Mouse (Mus musculus) stomach, embryonic 16.5 days (tissue): ENCODE data around the gene Dach1. TPM values are rescaled to one million over a fixed set of nuclear protein-coding genes. Genes with fewer than 3 reads are reported as not detected.

Experiments used
- ATAC-seq: fragments of 200-750 bp; cut with Nextera tagmentation; 2 replicates; pipeline ENCODE4 v1.8.0; 2017; ENCODE audit warnings: moderate number of reproducible peaks, moderate TSS enrichment; ENCODE audit not compliant: insufficient read depth, low FRiP score
- H3K27ac ChIP-seq: fragments of 300-500 bp; sonication (generic); 2 replicates; pipeline ENCODE4 v1.5.1; 2014; ENCODE audit warnings: low read length
- H3K27me3 ChIP-seq: fragments of 300-500 bp; sonication (generic); 2 replicates; pipeline ENCODE4 v1.6.1; 2014; ENCODE audit warnings: low read length, control low read depth, mixed read lengths; ENCODE audit not compliant: control insufficient read depth, insufficient read depth
- H3K36me3 ChIP-seq: fragments of 300-500 bp; sonication (generic); 2 replicates; pipeline ENCODE4 v1.6.1; 2014; ENCODE audit warnings: low read length; ENCODE audit not compliant: control insufficient read depth, insufficient read depth
- H3K4me1 ChIP-seq: fragments of 300-500 bp; sonication (generic); 2 replicates; pipeline ENCODE4 v1.6.1; 2014; ENCODE audit warnings: low read length, control low read depth, mixed read lengths; ENCODE audit not compliant: control insufficient read depth, insufficient read depth
- H3K4me2 ChIP-seq: fragments of 300-500 bp; sonication (generic); 2 replicates; pipeline ENCODE4 v1.6.1; 2014; ENCODE audit warnings: low read depth, low read length, mixed read lengths
- H3K4me3 ChIP-seq: fragments of 300-500 bp; sonication (generic); replicated peaks from 2 replicates; pipeline ENCODE4 v1.5.1; 2014; ENCODE audit warnings: mild to moderate bottlenecking, low read length
- H3K9ac ChIP-seq: fragments of 300-500 bp; sonication (generic); 2 replicates; pipeline ENCODE4 v1.6.1; 2014; ENCODE audit warnings: low read length
- H3K9me3 ChIP-seq: fragments of 300-500 bp; sonication (generic); replicated peaks from 2 replicates; pipeline ENCODE4 v1.6.1; 2016; ENCODE audit warnings: low read length, control low read depth; ENCODE audit not compliant: control insufficient read depth
- WGBS: fragments of 180-500 bp; shearing (Covaris S2); extraction: QIAGEN DNeasy Blood & Tissue Kit; methylation state at CpG from one replicate; pipeline ENCODE4 v1.1.7; 2014; 5-methylcytosine and 5-hydroxymethylcytosine counted together
- polyA plus RNA-seq: library from polyadenylated mRNA; unstranded; fragments of >200 nt; fragmentation: Nextera tagmentation; extraction: Ambion mirVana; gene quantifications from 2 replicates; pipeline ENCODE4 v1.2.1, GENCODE M21; 2015

Gene Dach1
- polyA plus RNA-seq, 1 experiment from 2014 or later = 3.7 TPM

- ATAC-seq = no peak
- 26% methylated on average over 4 of the region's 4 CpGs for WGBS
Measured at GRCm38 (mm10) chr14:98071877-98072276, 97.7 kb downstream of the Dach1 start.

GRCm38 (mm10) chr14:98067273-98067905 is 102.2 kb downstream of the Dach1 start:
- WGBS = 69% methylated on average over 4 of the region's 4 CpGs
- H3K27ac ChIP-seq = no peak overlapping the region
- no peak for ATAC-seq

More at GRCm38 (mm10) chr14:98071877-98072276, 97.7 kb downstream of the Dach1 start:
- Histone ChIP-seq H3K36me3 (no peaks in the 10 kb centered on the region), H3K9ac (no peak overlapping the region), H3K4me2 (no peak overlapping the region), H3K4me1 (peaks cover 6% of the 10 kb centered on the region; the same call in 1 of the 2 replicates), H3K4me3 (no peak overlapping the region), H3K27ac (no peak overlapping the region), H3K27me3 (no peaks in the 10 kb centered on the region), H3K9me3 (no peaks in the 10 kb centered on the region)

DNA sequence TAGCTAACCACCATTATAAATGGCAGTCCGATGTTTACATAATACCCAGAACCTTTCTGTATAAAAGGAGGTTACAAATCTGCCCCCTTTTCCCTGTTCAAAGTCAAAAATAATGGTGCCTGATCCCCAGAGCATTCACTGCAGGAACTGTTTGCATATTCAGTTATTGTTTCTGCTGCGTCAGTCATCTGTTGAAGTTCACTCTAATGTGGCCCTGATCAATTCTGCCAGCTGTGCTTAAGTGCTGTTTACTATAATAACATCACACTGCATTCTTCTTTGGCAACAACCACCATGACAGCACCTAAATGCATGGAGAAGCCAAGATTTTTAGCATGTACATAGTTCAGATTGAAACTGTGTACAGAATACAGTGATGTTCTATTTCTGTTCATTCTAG is 105.4 kb downstream of the Dach1 start:
- Histone ChIP-seq H3K27ac (no peak overlapping the region), H3K36me3 (no peaks in the 10 kb centered on the region), H3K4me1 (0 out of 2 replicates have a peak, but pooled peaks cover 3% of the 10 kb centered on the region), H3K9me3 (no peaks in the 10 kb centered on the region), H3K4me3 (no peak overlapping the region), H3K9ac (no peak overlapping the region), H3K27me3 (no peaks in the 10 kb centered on the region), H3K4me2 (no peak overlapping the region)
- no peak for ATAC-seq
- WGBS = 47% methylated on average over 2 of the region's 2 CpGs

More at GRCm38 (mm10) chr14:98067273-98067905, 102.2 kb downstream of the Dach1 start:
- Histone ChIP-seq H3K4me3 (no peak overlapping the region), H3K9me3 (no peaks in the 10 kb centered on the region), H3K36me3 (no peaks in the 10 kb centered on the region), H3K4me2 (no peak overlapping the region), H3K9ac (no peak overlapping the region), H3K4me1 (0 out of 2 replicates have a peak, but pooled peaks cover 3% of the 10 kb centered on the region), H3K27me3 (no peaks in the 10 kb centered on the region)

GRCm38 (mm10) chr14:98049329-98049728 is 120.2 kb downstream of the Dach1 start:
- Histone ChIP-seq H3K27me3 (no peaks in the 10 kb centered on the region), H3K4me2 (no peak overlapping the region), H3K9ac (no peak overlapping the region), H3K9me3 (no peaks in the 10 kb centered on the region), H3K4me1 (no peaks in the 10 kb centered on the region), H3K4me3 (no peak overlapping the region), H3K36me3 (no peaks in the 10 kb centered on the region), H3K27ac (no peak overlapping the region)
- WGBS = 52% methylated on average over 2 of the region's 2 CpGs
- no peak for ATAC-seq

DNA sequence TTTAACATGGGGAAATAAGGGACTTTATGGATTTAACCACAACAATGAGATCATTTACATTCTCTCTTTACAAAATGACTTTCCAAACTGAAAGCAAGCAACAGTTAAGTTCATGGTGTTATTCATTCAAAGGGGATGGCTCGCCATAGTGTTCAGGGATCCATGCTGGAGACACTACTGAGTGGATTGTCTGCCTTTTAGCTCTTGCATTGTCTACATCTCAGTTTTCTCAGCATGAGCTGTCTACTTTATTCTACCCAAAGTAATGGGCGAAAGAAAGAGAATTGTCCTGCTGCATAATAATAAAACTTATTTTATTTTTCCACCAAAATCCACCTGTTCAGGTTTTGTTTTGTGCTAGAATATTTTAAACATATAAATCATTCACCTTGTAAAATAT is 121.2 kb downstream of the Dach1 start:
- H3K27me3 ChIP-seq = no peaks in the 10 kb centered on the region
- no peak overlapping the region for H3K4me3 ChIP-seq
- no peak overlapping the region for H3K27ac ChIP-seq
- no peak for ATAC-seq
- H3K4me1 ChIP-seq = no peaks in the 10 kb centered on the region
- no peak overlapping the region for H3K4me2 ChIP-seq
- 76% methylated on average over 2 of the region's 2 CpGs for WGBS
- H3K9ac ChIP-seq = no peak overlapping the region
- H3K36me3 ChIP-seq = no peaks in the 10 kb centered on the region
- H3K9me3 ChIP-seq = no peaks in the 10 kb centered on the region

- 79% methylated on average over 3 of the region's 3 CpGs for WGBS
- Histone ChIP-seq H3K4me1 (no peaks in the 10 kb centered on the region), H3K4me3 (no peak overlapping the region), H3K9ac (no peak overlapping the region), H3K36me3 (no peaks in the 10 kb centered on the region), H3K27ac (no peak overlapping the region), H3K4me2 (no peak overlapping the region), H3K9me3 (no peaks in the 10 kb centered on the region), H3K27me3 (no peaks in the 10 kb centered on the region)
- no peak for ATAC-seq
Measured at GRCm38 (mm10) chr14:98047670-98048069, 121.9 kb downstream of the Dach1 start.

DNA sequence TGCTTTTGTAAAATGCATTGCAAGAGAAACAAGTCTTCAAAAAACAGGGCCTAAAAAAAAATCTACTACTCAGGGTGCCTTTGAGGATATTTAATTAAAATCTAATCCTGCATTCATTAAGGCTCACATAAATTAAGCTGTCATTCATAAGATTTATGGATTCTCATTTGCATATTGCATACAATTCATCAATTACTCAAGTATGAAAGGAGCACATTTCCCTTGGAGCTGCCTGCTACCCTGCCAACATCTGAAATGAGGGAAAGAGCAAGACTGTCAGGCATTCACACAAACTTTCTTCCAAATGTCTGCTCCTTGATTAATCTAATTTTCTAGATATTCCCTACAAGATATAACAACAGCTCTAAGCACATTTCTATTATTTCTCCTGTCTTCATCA is 122.6 kb downstream of the Dach1 start:
- H3K27me3 ChIP-seq = no peaks in the 10 kb centered on the region
- no peak overlapping the region for H3K27ac ChIP-seq
- no peaks in the 10 kb centered on the region for H3K9me3 ChIP-seq
- no peaks in the 10 kb centered on the region for H3K36me3 ChIP-seq
- H3K4me1 ChIP-seq = no peaks in the 10 kb centered on the region
- no peak overlapping the region for H3K4me3 ChIP-seq
- ATAC-seq = no peak
- H3K4me2 ChIP-seq = no peak overlapping the region
- H3K9ac ChIP-seq = no peak overlapping the region

DNA sequence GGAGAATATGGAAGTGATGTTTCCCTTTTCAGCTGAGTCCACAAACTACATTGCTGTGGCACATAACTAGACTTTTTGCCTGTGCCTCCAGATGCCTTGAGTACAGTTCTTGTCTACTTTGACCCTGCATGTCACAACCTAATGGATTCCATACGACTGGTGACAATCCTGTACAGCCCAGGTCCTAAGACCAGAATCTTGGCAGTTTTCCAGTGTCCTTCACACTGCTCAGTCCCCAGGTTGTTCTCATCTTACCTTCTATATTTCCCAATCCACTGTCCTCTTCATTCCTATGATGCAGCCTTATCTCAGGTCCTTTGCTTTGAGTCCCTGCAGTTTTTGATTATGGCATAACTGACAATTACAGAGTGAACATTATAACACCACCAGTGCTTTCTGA is 131.0 kb downstream of the Dach1 start:
- Histone ChIP-seq H3K9me3 (no peaks in the 10 kb centered on the region), H3K27me3 (no peaks in the 10 kb centered on the region), H3K27ac (no peak overlapping the region), H3K36me3 (no peaks in the 10 kb centered on the region), H3K4me3 (no peak overlapping the region), H3K4me2 (no peak overlapping the region), H3K9ac (no peak overlapping the region), H3K4me1 (no peaks in the 10 kb centered on the region)
- 43% methylated on average over 1 of the region's 1 CpGs for WGBS
- ATAC-seq = no peak

GRCm38 (mm10) chr14:98037175-98037574 is 132.4 kb downstream of the Dach1 start:
- Histone ChIP-seq H3K4me3 (no peak overlapping the region), H3K9ac (no peak overlapping the region), H3K27ac (no peak overlapping the region), H3K36me3 (no peaks in the 10 kb centered on the region), H3K9me3 (no peaks in the 10 kb centered on the region), H3K4me1 (no peaks in the 10 kb centered on the region), H3K4me2 (no peak overlapping the region), H3K27me3 (no peaks in the 10 kb centered on the region)
- ATAC-seq = no peak
- WGBS = 50% methylated on average over 3 of the region's 3 CpGs
